Mouse (Mus musculus) lung, embryonic 14.5 days (tissue): ENCODE results near the gene Prdx2. TPM values are rescaled to one million over a fixed set of nuclear protein-coding genes. Genes with fewer than 3 reads are reported as not detected.

Experiments
- ATAC-seq: fragments of 200-750 bp; cut with Nextera tagmentation; 2 replicates; pipeline ENCODE4 v1.8.0; 2017; ENCODE audit warnings: mild to moderate bottlenecking, moderate TSS enrichment, moderate library complexity; ENCODE audit not compliant: insufficient read depth
- DNase-seq: peaks from one replicate; pipeline ENCODE4 v3.0.0-alpha.2; 2015
- H3K27ac ChIP-seq: fragments of 300-500 bp; sonication (generic); 2 replicates; pipeline ENCODE4 v1.5.1; 2014; ENCODE audit warnings: low read depth, mild to moderate bottlenecking, moderate library complexity
- H3K27me3 ChIP-seq: fragments of 300-500 bp; sonication (generic); 2 replicates; pipeline ENCODE4 v1.6.1; 2014; ENCODE audit warnings: low read length, control low read depth; ENCODE audit not compliant: insufficient read depth
- H3K36me3 ChIP-seq: fragments of 300-500 bp; sonication (generic); 2 replicates; pipeline ENCODE4 v1.6.1; 2014; ENCODE audit warnings: control low read depth; ENCODE audit not compliant: insufficient read depth
- H3K4me1 ChIP-seq: fragments of 300-500 bp; sonication (generic); 2 replicates; pipeline ENCODE4 v1.6.1; 2014; ENCODE audit warnings: antibody characterized with exemption, control low read depth; ENCODE audit not compliant: insufficient read depth
- H3K4me2 ChIP-seq: fragments of 300-500 bp; sonication (generic); 2 replicates; pipeline ENCODE4 v1.6.1; 2014; ENCODE audit warnings: mild to moderate bottlenecking
- H3K4me3 ChIP-seq: fragments of 300-500 bp; sonication (generic); 2 replicates; pipeline ENCODE4 v1.5.1; 2014; ENCODE audit warnings: low read depth, low read length
- H3K9ac ChIP-seq: fragments of 300-500 bp; sonication (generic); 2 replicates; pipeline ENCODE4 v1.6.1; 2014
- H3K9me3 ChIP-seq: fragments of 300-500 bp; sonication (generic); 2 replicates; pipeline ENCODE4 v1.6.1; 2016; ENCODE audit warnings: low read depth, low read length, control low read depth
- CTCF ChIP-seq: IDR thresholded peaks from 2 replicates; pipeline ENCODE4 v1.5.1; 2016; ENCODE audit warnings: antibody characterized with exemption, low read depth
- WGBS: fragments of 180-500 bp; shearing (Covaris S2); extraction: QIAGEN DNeasy Blood & Tissue Kit; methylation state at CpG from one replicate; pipeline ENCODE4 v1.1.7; 2014; 5-methylcytosine and 5-hydroxymethylcytosine counted together
- polyA plus RNA-seq: library from polyadenylated mRNA; unstranded; fragments of >200 nt; fragmentation: Nextera tagmentation; extraction: Ambion mirVana; gene quantifications from 2 replicates; pipeline ENCODE4 v1.2.1, GENCODE M21; 2014

Gene Prdx2
- polyA plus RNA-seq, 1 experiment from 2014 or later: 843 TPM

DNA sequence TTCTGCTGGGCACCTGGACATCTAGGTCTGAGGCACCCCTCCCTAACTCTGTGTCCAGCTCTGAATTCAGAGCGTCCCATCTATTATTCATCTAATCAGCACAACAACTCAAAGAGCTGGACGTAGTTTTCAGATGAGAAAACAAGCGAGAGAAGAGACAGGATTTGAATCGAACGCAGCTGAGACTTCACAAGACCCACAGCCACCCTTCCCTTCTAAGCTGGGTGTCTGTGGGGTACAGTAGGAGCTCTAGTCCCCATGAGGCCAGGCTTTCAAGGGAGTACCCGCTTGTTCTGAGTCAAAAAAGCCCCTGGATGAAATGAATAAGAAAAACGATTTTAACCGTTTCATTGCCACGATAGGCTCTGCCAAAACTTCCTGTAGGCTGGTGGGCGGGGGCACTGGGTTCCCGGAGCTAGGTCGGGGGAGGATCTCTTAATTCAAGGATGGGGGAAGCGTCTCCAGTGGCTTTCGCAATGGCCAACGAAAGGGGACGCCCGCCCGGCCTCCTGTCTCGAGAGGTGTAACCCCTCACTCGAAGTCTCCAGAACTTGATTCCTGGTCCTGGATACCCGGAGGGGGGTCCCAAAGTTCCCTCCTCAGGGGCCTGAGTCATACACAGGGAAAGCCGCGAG is 15.8 kb downstream of the Prdx2 start:
- H3K9ac ChIP-seq: peak overlapping the region; percentile 58
- WGBS: 2% methylated on average over 23 of the region's 23 CpGs

DNA sequence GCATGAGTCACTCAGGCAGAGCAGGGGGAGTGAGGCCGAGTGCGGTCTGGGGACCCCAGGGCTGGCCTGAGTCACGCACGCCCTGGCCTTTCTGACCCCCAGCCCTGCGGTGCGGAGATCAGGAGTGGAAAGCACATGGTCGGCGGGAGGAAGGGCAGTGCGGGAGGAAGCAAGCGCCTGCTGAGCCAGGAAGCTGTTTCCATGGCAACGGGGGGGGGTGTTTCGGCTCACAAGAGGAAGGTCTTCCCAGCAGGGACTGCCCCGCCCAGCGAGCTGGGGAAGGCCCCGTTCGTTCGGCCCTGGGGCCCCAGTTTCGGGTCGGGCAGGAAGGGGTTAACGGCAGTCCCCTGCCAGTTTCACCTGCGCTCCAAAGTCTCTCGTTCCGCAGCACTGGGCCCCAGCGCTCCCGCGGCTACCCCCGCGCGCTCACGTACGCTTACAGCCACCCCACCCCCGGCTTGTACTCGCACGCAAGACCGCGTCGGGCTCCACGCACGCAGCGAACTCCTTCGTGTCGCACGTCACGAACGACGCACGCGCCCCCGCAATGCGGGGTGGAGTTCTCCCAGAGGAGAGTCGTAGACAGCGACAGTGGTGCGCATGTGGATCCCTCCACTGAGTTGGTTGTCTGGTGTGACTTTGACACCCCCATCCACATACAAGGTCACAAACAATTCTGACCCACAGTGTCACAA is 16.4 kb downstream of the Prdx2 start:
- Histone ChIP-seq H3K4me2 (peak overlapping the region; percentile 100), H3K4me1 (peaks cover 44% of the 10 kb centered on the region), H3K9me3 (no peaks in the 10 kb centered on the region), H3K36me3 (no peaks in the 10 kb centered on the region), H3K27me3 (no peaks in the 10 kb centered on the region), H3K4me3 (peak overlapping the region; percentile 52), H3K9ac (peak overlapping the region; percentile 58), H3K27ac (peak overlapping the region; percentile 67; the same call in 1 of the 2 replicates)
- peak; percentile 83 for DNase-seq
- under 1% methylated on average over 53 of the region's 53 CpGs for WGBS
- no peak for TF ChIP-seq CTCF
- peak; percentile 7 for ATAC-seq

More for the DNA sequence above, 15.8 kb downstream of the Prdx2 start:
- Histone ChIP-seq H3K4me2 (peak overlapping the region; percentile 100), H3K4me3 (peak overlapping the region; percentile 52), H3K9me3 (no peaks in the 10 kb centered on the region), H3K36me3 (no peaks in the 10 kb centered on the region), H3K4me1 (peaks cover 48% of the 10 kb centered on the region), H3K27me3 (no peaks in the 10 kb centered on the region), H3K27ac (peak overlapping the region; percentile 67)
- no peak for ATAC-seq
- TF ChIP-seq CTCF: no peak
- DNase-seq: peak; percentile 64

GRCm38 (mm10) chr8:84986379-84986945 is 17.1 kb downstream of the Prdx2 start:
- peak overlapping the region; percentile 58 for H3K9ac ChIP-seq
- H3K4me1 ChIP-seq: peaks cover 39% of the 10 kb centered on the region

GRCm38 (mm10) chr8:84987388-84987787 is 18.0 kb downstream of the Prdx2 start:
- Histone ChIP-seq H3K4me2 (no peak overlapping the region), H3K9me3 (no peaks in the 10 kb centered on the region), H3K27ac (no peak overlapping the region), H3K27me3 (no peaks in the 10 kb centered on the region), H3K36me3 (no peaks in the 10 kb centered on the region), H3K4me3 (no peak overlapping the region), H3K4me1 (peaks cover 29% of the 10 kb centered on the region), H3K9ac (no peak overlapping the region)
- no peak for DNase-seq
- no peak for ATAC-seq
- TF ChIP-seq CTCF: no peak
- 71% methylated on average over 5 of the region's 5 CpGs for WGBS

More at GRCm38 (mm10) chr8:84986379-84986945, 17.1 kb downstream of the Prdx2 start:
- 32% methylated on average over 8 of the region's 8 CpGs for WGBS
- no peaks in the 10 kb centered on the region for H3K27me3 ChIP-seq
- ATAC-seq (no peak), DNase-seq (peak; percentile 48)
- peak overlapping the region; percentile 67; the same call in 1 of the 2 replicates for H3K27ac ChIP-seq
- no peaks in the 10 kb centered on the region for H3K36me3 ChIP-seq
- no peak for TF ChIP-seq CTCF
- H3K4me2 ChIP-seq: peak overlapping the region; percentile 100
- no peaks in the 10 kb centered on the region for H3K9me3 ChIP-seq
- H3K4me3 ChIP-seq: peak overlapping the region; percentile 52

DNA sequence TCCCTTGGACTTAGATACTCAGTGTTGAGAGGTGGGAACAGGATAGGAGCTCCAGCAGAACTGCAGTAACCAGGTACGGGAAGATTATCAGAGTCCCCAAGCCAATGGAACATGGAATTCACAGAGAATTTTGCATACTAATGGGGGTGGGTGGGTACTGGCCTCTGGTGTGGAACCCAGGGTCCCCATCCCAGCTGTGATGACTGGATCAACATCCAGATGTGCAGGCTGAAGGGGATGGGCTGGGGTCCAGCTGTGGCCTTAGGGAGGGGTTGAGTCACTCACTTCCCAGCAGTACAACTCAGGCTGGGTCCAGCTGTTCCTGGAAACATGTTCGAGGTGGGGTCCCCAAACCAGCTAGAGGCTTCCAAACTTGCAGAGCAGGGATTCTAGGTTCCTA is 18.5 kb downstream of the Prdx2 start:
- DNase-seq (no peak), ATAC-seq (no peak)
- Histone ChIP-seq H3K9me3 (no peaks in the 10 kb centered on the region), H3K27ac (no peak overlapping the region), H3K9ac (no peak overlapping the region), H3K4me1 (peaks cover 28% of the 10 kb centered on the region), H3K36me3 (no peaks in the 10 kb centered on the region), H3K4me2 (no peak overlapping the region), H3K4me3 (no peak overlapping the region), H3K27me3 (no peaks in the 10 kb centered on the region)
- no peak for TF ChIP-seq CTCF
- 60% methylated on average over 2 of the region's 2 CpGs for WGBS

DNA sequence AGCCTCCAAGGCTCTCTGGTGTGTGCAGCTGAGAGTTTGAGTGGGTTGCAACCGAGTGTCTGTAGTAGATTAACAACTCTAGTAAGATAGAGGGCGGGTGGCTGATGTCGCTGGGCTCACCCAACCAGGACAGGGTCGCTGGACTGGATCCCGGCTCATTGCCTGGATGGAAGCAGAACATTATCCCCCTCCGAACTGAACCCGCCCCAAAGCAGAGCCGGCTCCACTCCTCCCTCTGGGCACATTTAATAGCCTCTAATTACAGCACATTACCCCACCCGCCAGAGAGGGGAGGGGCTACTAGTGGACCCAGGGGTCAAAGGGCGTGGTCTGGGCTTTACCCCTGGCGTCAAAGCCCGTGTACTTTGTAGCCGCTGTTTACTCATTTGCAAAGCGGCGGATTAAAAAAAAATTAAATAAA is 19.9 kb downstream of the Prdx2 start:
- 14% methylated on average over 15 of the region's 15 CpGs for WGBS
- Histone ChIP-seq H3K36me3 (no peaks in the 10 kb centered on the region), H3K27ac (peak overlapping the region; percentile 19), H3K4me2 (peak overlapping the region; percentile 98), H3K9ac (peak overlapping the region; percentile 40), H3K4me3 (peak overlapping the region; percentile 54), H3K27me3 (no peaks in the 10 kb centered on the region), H3K9me3 (no peaks in the 10 kb centered on the region), H3K4me1 (peaks cover 24% of the 10 kb centered on the region)
- TF ChIP-seq CTCF: no peak
- ATAC-seq (no peak), DNase-seq (peak; percentile 27)

- H3K36me3 ChIP-seq: no peaks in the 10 kb centered on the region
- peak overlapping the region; percentile 54 for H3K4me3 ChIP-seq
- peaks cover 19% of the 10 kb centered on the region for H3K4me1 ChIP-seq
- H3K9me3 ChIP-seq: no peaks in the 10 kb centered on the region
- peak overlapping the region; percentile 98 for H3K4me2 ChIP-seq
- TF ChIP-seq CTCF: peak; percentile 94
- DNase-seq (peak; percentile 98), ATAC-seq (peak; percentile 72)
- 0% methylated on average over 15 of the region's 15 CpGs for WGBS
- no peaks in the 10 kb centered on the region for H3K27me3 ChIP-seq
- H3K9ac ChIP-seq: peak overlapping the region; percentile 67
- H3K27ac ChIP-seq: peak overlapping the region; percentile 80
Observed at GRCm38 (mm10) chr8:84989810-84990209, 20.4 kb downstream of the Prdx2 start.
